Mouse (Mus musculus): Measurements from ENCODE around the gene Camk2d.

DNA sequence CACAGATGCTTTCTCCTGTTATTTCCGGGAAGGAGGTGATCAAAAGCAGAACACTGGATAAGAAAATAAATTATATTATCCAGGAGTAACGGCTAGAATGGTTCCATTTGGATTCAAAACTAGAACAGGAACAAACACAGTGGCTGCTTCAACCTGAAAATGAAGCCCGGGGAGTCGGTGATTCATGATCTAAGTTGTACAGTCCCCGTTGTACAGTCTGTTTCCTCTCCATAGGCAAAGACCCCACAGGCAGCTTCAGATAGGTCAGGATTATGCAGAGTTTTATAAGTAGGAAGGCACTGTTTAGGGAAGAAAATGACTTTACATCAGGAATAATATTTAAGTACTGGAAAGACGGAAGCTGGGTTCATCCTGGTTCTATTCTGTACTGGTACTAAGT, 19.2 kb downstream of the Camk2d start:
- TF ChIP-seq POLR2A (IDR thresholded peaks at IDR 0.05; ENCODE audit: extremely low read depth, insufficient read depth, low read length) (no peak), CTCF (IDR thresholded peaks at IDR 0.05; ENCODE audit: extremely low read depth, insufficient read depth, low read length) (no peak)

All from cortical plate, adult 2 months (tissue).